Mouse (Mus musculus) liver, embryonic 14.5 days (tissue): ENCODE data around the gene Lyzl4.

ENCODE experiments used
- CTCF ChIP-seq: IDR thresholded peaks from 2 replicates; pipeline ENCODE4 v1.5.1; 2016; ENCODE audit warnings: antibody characterized with exemption, low read depth, control low read depth
- EP300 ChIP-seq: IDR thresholded peaks from 2 replicates; pipeline ENCODE4 v1.6.1; 2016; ENCODE audit warnings: antibody characterized with exemption, low read depth

- TF ChIP-seq EP300, result no peak
- TF ChIP-seq CTCF, result no peak
Measured at GRCm38 (mm10) chr9:121528605-121529357, 113.1 kb downstream of the Lyzl4 start.
